Mouse (Mus musculus) hindbrain, embryonic 15.5 days (tissue): ENCODE results near the gene Tymp. TPM values are rescaled to one million over a fixed set of nuclear protein-coding genes. Genes with fewer than 3 reads are reported as not detected.

Experiments used
- polyA plus RNA-seq: library from polyadenylated mRNA; unstranded; fragments of >200 nt; fragmentation: Nextera tagmentation; extraction: Ambion mirVana; gene quantifications from 2 replicates; pipeline ENCODE4 v1.2.1, GENCODE M21; 2015

Gene Tymp
- polyA plus RNA-seq, 1 experiment from 2014 or later, result 2.6 TPM

Other genes with a start within 250 kb of the Tymp start
- 25.3 and 27.6 TPM in 2 replicates for gene Hdac10, start 248.3 kb downstream of the Tymp start, polyA plus RNA-seq
- gene Mapk12, start 236.3 kb downstream of the Tymp start, polyA plus RNA-seq, result 4.2 and 4.6 TPM in 2 replicates
- gene Mapk11, start 227.4 kb downstream of the Tymp start, polyA plus RNA-seq, result 27.3 and 28.3 TPM in 2 replicates
- 90.7 and 105 TPM in 2 replicates for gene Plxnb2, start 196.3 kb downstream of the Tymp start, polyA plus RNA-seq
- gene Dennd6b, start 180.5 kb downstream of the Tymp start, polyA plus RNA-seq, result 80.4 and 93.7 TPM in 2 replicates
- gene Ppp6r2, start 165.5 kb downstream of the Tymp start, polyA plus RNA-seq, result 71.3 and 73.4 TPM in 2 replicates
- gene Sbf1, start 61.7 kb downstream of the Tymp start, polyA plus RNA-seq, result 96.8 and 102 TPM in 2 replicates
- not detected in 2 replicates for gene Adm2, start 54.3 kb downstream of the Tymp start, polyA plus RNA-seq
- not detected in 2 replicates for gene Miox, start 42.6 kb downstream of the Tymp start, polyA plus RNA-seq
- 33.2 and 38.6 TPM in 2 replicates for gene Lmf2, start 21.4 kb downstream of the Tymp start, polyA plus RNA-seq
- 113 and 120 TPM in 2 replicates for gene Ncaph2, start 21.3 kb downstream of the Tymp start, polyA plus RNA-seq
- 17.1 and 17.8 TPM in 2 replicates for gene Sco2, start 3.2 kb downstream of the Tymp start, polyA plus RNA-seq
- gene Odf3b, start 2.2 kb upstream of the Tymp start, polyA plus RNA-seq, result 2.7 and 4.5 TPM in 2 replicates
- gene Klhdc7b, start 7.9 kb upstream of the Tymp start, polyA plus RNA-seq, result 0.07 TPM in 1 of 2 replicates, not detected in the other
- not detected in 2 replicates for gene Syce3, start 33.5 kb upstream of the Tymp start, polyA plus RNA-seq
- gene Cpt1b, start 48.8 kb upstream of the Tymp start, polyA plus RNA-seq, result 0.97 and 1.2 TPM in 2 replicates
- 6.2 and 7.2 TPM in 2 replicates for gene C730034F03Rik, start 52.5 kb upstream of the Tymp start, polyA plus RNA-seq
- not detected in 2 replicates for gene Gm44502, start 52.7 kb upstream of the Tymp start, polyA plus RNA-seq
- 89.8 and 91.9 TPM in 2 replicates for gene Chkb, start 52.9 kb upstream of the Tymp start, polyA plus RNA-seq
- gene Mapk8ip2, start 76.9 kb upstream of the Tymp start, polyA plus RNA-seq, result 78.0 and 87.6 TPM in 2 replicates
- gene Arsa, start 100.4 kb upstream of the Tymp start, polyA plus RNA-seq, result 33.4 and 35.4 TPM in 2 replicates
- 9.6 and 11.2 TPM in 2 replicates for gene Shank3, start 122.6 kb upstream of the Tymp start, polyA plus RNA-seq
- gene Acr, start 191.3 kb upstream of the Tymp start, polyA plus RNA-seq, result 1.4 and 1.5 TPM in 2 replicates
- gene Rabl2, start 214.9 kb upstream of the Tymp start, polyA plus RNA-seq, result 74.3 and 86.2 TPM in 2 replicates